Mouse (Mus musculus) gastrocnemius, adult 8-10 months (tissue): ENCODE measurements around the gene Gm6993. TPM values are rescaled to one million over a fixed set of nuclear protein-coding genes. Genes with fewer than 3 reads are reported as not detected.

Experiments
- DNase-seq, 2 experiments: peaks; one replicate each; pipeline ENCODE4 v3.0.0; 2022; ENCODE audit warnings: low spot score in 2 of 2
- total RNA-seq, 4 experiments: library from RNA; stranded (reverse); gene quantifications; 2 replicates each; pipeline ENCODE4 v1.2.4; 2022

Gene Gm6993
- total RNA-seq, 4 experiments from 2014 or later: not detected

DNA sequence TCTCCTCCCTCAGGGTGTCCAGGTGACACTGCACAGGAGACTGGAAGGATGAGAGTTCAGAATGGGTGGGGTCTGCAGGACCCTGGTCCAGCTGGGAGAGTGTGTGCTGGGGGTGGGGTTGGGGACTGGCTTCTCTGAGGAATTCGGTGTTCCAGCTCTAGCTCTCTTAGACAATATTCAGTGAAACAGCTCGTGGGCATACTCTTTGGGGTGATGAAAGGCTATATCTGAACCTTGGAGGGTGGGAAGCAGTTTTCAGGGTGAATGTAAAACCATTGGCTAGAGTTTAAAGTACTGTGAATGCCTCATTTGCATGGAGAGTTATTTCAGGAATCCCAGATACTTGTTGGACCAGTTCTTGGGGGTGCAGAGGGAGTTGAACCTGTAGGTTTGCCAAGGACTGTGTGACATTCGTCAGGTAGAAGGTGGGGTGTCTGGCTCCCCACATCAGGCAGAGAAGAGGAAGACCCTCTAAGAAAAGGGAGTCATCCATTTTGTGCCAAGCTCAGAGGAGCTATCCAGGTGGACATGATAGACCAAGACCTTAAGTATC lies 1.5 kb upstream of the Gm6993 start:
- no peak for DNase-seq

DNA sequence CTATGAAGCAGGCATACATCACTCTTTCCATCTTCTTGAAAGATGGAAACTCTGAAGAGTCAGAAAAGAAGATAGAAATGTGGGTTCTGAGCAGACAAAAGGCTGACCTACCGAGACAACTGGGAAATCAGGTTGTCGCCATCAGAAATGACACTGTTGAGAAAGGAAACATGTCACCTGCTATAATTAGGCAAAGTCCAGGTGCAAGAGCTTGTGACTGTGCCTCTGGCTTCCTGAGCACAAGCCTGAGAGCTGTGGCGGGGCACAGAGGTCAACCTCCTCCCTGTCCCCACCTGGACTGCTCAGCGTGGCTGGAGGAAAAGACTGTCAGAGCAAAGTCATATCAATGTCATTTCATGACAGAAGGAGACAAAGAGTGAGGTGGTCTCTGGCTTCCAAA lies 772 bp upstream of the Gm6993 start:
- no peak for DNase-seq

DNA sequence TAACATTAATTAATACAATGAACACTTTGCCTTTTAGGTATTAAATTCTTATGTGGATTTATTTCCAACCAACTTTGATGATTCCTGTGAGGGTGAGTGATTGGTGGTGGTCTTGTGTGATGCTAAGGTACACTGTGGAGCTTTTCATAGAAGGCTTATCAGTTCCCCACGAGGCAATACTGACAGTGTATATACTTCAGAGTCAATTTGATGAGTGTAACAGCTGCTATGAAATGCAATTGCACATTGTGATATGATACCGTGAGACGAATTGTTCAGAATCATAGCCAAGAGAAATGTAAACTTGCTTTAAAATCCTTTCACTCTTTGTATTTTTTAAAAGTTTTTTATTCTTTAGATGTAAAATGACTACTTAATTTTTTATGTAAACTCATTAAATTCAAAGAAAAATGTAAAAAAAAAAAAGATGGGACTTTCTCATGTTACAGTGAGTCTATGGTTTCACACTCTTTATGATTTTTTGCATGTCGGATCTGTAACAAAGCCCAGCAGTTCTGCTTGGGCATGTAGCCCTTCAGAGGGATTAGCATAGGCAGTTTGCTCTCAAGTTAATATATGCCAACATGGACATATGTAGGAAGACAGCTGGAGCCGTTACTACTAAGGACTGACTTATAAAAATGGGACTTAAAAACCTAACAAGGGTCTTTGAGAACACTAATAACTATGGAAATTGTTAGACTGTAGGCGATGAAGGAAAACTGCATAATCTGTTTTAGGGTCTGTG lies 1.2 kb downstream of the Gm6993 start:
- no peak for DNase-seq

DNA sequence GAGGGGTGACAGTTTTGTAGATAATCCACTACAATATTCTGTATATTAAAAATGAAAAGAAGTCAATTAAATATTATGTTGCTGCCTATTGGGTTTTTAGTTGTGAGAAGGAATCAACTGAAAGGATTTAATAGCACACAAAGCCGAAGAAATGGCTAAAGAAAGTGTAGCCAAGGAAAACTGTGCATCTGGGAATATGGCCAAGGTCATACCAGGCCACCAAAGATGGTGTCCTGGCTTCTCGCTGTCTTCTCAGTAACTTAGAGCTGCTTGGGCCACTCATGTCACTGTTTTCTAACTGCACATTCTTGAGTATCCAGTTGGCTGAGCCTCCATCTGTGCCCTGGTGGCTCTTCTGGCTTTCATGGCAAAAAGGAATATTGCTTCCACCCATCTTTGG lies 3.4 kb downstream of the Gm6993 start:
- DNase-seq: no peak

DNA sequence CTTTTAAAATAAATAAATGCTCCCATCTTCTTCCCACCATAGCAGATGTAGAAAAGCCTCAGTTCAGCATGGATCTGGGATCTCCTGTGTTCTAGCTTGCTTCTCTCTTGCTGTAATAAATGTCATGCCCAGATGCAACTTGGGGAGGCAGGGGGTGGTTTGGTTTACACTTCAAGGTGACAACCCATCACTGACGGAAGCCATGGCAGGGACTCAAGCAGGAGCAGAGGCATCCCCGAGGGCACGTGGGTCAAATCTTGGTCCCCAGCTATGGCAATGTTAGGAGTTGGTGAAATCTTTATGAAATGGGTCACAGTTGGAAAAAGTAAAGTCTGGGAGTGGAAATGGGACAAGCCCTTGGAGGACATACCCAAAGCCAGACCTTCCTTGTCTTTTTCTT lies 4.1 kb downstream of the Gm6993 start:
- DNase-seq: no peak

DNA sequence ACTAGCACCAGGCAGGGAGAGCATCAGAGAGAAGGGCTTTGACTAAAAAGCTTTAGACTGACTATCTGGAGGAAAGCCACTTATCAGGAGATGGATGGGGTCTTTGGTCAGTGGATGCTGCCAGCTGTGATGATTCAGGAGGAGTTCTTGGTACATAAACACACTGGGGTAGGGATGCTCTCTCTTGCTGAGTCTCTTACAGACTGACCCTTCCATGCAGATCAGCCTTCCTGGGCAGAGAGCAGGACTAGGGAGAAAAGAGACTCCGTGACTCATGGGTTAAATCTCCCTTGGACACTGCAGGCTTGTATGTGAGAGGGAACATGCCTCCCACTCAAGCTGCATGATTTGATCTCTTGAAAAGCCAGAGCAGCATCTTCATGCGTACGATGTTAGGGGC lies 5.6 kb downstream of the Gm6993 start:
- DNase-seq: no peak

DNA sequence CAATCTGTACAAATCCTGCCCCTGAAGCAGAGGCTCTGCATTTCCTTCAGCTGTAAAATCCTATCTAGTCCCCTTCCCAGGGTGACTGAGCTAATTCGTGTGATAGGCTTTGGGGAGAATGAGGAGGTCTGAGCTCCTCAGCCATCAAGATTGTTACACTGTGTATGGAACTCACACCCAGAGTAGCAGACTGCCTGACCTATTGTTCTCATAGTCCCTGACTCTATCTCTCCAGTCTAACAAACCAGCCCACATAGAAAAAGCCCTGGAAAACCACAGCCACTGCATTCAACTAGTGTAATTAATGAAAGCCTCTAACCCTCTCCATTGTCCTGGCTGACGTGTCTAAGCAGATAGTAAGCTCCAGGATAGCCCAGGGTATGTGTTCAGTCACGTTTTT lies 6.0 kb downstream of the Gm6993 start:
- no peak for DNase-seq

DNA sequence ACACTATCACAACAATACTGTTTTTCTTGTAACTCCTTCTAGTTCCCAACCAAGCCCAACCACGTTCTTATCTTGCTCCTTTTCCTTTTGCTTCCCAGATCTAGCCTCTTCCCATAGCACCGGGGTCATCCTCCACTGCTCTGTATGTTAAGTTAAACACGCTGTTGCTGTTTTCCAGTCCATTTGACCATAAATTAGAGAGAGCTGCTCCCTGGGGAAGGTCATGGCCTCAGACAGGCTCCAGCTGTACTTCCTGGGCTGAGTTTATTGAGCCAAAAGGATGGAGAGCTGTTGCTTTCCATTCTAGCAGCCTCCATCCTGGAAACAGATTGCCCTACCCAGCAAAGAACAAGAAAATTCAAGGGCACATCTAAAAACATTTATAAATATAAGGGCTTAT lies 7.6 kb downstream of the Gm6993 start:
- DNase-seq: no peak

DNA sequence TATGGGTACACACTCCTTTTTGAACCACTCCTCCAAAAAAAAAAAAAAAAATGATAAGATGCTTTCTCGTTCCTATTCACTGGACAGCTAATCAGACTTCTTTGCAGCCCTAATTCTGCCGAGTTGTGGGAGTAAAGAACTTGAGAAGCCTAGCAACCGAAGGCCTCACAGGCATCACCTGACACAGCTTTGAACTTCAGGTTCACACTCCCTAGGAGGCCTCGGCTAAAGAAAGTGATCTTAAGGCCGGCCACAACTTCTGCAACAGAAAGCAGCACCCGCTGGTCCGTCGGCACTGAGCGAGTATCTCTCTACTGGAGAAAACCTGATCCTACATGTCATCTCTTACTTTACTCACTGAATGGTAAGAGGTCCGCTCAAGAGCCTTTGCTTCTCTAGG lies 8.1 kb downstream of the Gm6993 start:
- DNase-seq: no peak

DNA sequence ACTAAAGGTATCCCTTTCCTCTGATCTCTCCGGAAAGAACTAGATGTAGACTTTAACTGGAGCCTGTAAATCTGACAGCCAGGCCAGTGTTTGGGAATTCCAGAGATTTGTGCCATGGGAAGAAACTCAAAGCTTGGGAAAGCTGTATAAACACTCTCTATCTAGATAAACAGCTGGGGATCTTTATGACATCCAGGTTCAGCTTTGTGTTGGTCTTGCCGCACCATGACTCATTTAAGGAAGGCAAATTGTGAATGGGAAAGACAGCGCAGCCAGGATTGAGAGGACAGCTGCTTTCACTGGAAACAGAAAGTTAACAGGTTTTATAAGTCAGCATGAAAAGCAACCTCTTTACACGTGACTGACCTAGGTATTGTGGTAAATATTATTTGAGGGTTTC lies 11.7 kb downstream of the Gm6993 start:
- no peak for DNase-seq

DNA sequence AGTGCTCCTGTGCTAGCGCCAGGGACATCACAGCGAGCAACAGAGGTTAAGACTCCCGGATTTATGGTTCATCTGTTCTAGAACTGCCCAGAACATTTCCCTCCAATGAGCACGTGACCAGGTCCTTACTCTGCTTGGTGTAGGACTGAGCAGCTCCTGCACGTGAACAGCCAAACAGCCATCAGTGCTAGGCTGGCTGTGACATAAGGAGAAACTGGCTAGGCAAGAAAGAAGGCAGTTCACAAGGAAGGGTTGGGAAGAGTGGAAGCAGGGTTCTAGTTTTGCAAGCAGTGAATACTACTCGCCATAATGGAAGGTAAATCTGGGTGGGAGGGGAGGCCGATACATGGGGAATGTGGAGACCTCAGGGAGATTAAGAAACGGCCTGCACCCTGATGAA lies 14.4 kb downstream of the Gm6993 start:
- DNase-seq: no peak

DNA sequence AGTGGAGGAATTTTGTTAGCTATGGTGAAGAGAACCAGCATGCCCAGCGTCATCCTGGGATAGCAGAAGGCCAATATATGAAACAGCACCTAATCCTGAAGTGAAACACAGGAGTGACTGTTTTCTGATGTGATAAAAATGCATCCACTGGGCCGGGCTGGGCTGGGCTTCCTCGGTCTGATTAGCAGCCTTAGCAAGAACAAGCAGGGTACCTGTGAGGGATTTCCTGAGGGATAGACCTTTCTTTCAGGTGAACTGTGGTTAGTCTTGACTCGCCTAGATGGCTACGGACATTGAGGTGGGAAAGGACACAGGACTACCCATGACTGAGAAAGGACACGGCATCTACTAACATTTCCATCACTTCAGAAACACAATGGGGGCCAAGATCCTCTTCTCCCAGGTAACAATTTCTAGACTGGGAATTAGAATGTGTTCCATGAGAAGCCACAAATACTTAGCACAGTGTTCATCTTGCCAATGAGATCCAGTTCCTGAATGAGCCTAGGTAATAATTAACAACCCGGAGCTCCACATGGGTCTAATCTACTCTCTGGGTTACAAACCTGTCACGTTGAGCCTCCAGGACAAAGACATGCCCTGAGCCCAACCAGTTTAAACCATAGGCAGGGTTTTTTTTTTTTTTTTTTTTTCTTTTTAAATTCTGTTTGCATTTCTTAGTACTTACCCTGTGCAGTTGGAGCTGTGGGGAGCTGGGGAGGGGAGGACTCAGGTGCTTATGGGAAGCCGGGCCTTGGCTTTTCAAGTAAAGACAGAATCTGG lies 15.7 kb downstream of the Gm6993 start:
- no peak for DNase-seq

DNA sequence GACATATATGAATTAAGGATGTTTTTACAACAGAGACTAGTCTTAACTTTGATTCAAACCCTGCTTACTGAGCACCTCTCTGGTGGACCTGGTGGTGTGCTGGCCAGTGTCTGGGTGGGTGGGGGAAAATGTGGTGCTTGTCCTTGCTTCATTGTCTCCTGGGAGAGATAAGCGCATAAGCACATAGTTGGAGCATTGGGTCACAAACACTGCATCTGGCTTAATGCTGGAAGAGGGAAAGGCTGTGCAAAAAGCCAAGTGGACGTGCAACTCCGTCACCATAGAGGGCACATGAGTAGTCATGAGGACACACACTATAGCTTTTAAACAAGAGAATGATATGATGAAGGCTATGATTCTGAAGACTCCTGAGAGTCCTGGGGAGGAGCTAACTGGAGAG lies 21.3 kb downstream of the Gm6993 start:
- no peak for DNase-seq

DNA sequence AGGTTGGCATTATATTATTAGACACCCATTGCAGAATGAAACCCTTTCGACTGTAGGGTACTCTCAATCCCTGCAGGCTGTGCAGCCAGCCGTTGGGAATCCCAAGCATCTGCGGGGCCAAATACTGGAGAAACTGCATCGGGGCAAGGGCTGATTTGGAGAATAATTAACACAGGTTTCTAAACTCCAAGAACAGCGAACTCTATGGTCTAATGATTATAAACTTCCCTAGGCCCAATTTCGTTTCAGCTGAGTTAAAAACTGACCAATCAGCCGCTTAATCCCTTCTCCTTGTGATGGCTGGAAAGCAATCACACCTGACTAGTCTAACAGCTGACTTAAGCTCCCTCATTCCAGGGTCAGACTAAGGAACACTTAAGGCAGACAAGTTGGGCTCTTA lies 23.4 kb downstream of the Gm6993 start:
- no peak for DNase-seq

DNA sequence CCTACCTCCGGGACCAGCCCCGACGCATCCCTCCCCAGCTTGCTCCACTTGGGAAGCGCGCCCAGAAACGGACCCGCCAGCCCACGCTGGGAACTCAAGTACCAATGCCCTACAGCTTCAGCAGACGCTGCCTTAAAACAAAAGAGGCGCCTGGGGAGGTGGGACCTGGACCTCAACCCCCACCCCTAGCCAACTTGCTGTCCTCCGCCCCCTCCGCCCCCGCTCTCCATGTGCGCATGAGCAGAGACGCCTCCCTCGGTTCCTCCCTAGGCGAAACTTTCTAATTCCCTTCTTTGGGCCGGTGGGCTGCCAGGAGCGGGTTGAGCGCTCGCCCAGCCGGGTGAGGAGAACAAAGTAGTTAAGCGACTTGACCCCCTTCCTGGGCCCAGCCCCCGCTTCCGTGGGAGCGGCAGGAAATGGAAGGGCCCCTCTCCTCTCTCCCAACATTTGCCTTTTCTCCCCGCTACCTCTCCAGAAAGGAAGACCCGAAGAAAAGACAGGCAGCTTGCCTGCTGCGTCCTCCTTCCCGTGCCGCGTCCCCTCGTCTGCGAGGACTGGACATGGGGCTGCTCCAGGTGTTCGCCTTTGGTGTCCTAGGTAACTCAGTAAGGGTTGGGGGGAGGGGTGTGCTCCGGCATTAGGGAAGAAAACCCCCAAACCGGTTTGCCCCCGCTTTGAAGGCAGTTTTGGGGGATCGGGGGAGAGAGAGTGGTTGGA lies 24.6 kb downstream of the Gm6993 start, which contains the start of gene Lamb1:
Gene Lamb1 (plus strand): TSS at position 230 of the 717 bp plus-strand sequence.
- peak; percentile 18 to 37 for DNase-seq

DNA sequence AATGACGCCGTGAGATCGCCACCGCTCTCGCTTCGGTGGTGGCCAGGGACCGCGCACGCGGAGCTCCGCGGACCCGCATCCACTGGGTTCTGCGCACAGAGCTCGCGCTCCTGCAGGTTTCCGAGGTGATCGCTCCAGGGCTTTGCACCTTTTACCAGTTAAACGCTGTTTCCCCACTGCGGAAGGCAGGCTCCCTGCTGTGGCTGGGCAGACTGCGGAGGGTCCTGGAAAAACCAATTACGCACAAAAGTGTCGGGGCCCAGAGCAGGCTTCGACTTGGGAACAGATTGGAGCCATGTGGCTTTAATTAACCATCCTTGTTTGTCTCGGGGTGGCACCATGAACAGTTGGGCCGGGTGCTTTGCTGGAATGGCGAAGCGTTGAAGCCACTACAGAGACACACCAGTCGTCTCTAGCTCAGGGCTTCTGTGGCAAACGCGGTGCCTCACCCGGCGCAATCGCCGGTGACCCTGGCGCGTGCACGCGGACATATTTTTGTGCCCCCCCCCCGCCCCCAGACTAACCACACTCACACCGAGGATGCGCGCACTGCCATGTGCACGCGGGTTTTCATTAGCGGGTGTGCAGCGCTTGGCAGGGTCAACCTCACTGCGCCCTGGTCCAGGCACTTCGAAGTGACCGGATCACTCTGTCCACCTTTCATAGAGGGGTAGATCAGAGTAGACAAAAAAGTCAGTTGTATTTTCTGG lies 25.3 kb downstream of the Gm6993 start:
- DNase-seq: no peak

DNA sequence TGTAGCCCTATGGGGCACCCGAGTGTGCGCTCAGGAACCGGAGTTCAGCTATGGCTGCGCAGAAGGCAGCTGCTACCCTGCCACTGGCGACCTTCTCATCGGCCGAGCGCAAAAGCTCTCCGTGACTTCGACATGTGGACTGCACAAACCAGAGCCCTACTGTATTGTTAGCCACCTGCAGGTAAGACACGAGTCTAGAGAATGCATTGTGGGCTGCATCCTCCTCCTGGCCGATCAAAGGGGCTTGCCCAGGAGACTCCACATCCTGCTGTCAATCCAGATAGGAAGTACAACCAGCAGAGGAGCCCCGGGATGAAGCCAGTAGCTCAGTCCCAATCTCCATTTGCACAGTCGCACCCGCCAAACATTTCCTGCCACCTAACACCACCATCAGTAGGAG lies 26.1 kb downstream of the Gm6993 start:
- no peak for DNase-seq

DNA sequence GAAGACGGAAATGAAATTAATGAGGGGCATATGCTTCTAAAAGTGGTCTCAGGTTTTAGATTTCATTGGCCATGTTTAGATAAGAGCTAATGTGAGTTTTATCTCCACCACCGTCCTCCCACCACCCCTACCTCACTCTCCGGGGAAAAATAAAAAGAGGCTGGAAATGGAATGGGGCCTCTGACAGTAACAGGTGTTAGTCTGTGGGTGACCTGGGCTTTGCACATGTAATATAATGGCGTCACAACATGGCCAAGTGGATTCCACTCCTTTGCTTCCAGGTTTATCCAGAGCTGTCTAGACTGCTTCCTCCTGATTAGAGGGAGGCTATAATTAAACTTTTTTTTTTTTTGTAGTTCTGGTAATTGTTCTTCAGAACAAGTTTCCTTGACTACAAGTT lies 26.8 kb downstream of the Gm6993 start:
- no peak for DNase-seq

DNA sequence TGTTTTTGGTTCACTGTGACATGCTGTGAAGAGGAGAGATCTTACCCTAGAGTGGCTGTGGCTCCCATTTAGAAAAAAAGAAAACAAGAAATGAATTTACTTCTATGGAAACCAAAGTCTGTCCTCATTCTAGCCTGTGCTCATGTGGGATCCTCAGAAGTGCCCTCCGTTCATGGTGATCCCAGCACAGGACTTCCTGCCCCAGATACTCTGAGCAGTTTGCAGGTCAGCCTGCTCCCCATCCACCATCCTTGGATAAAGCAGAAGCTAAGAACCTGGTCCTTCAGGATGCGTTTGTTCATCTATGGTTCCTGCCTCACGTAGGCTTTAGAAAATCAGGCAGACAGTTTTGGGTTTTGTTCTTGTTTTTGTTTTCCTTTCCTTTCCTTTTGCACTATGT lies 27.7 kb downstream of the Gm6993 start:
- no peak for DNase-seq

DNA sequence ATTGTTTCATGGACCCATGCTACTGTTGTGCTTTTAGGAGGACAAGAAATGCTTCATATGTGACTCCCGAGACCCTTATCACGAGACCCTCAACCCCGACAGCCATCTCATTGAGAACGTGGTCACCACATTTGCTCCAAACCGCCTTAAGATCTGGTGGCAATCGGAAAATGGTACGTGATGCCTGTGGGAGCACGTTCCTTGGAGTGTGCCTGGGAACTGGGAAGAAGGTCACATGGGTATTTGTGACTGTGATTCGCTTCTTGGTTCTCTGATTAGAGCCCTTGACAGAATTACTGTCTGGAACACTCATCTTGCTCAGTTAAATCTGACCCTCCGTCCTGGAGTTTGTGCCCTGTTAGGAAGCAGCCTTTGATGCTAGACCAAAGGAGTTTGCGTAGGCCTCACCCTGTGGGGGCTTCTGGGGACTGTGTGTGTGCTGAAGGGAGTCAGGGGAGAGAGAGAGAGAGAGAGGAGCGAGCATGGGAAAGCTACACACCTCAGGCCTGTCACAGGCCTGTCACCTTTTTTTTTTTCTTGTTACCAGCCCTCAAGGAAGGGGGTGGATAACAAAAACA lies 28.5 kb downstream of the Gm6993 start:
- DNase-seq: no peak

DNA sequence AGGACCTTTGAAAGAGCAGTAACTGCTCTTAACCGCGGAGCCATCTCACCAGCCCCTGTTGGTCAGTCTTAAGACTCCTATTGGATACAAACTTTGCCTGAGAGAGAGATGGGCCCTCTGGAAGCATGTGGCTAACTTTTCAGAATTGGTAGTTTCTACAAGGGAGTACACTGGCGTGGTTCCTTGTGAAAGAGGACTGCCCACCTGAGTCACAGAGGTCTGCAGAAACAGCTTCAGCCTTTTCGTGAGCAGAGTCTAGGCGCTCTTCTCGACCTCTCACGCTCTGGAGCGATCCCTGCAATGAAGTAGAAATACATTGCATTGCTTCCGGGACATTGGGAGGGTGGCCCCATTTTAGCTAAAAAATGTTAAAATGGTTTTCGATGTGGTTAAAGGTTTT lies 29.8 kb downstream of the Gm6993 start:
- no peak for DNase-seq
